Mouse (Mus musculus): ENCODE measurements at regions not wholly inside any gene's neighbourhood (a gene's known extent, or its start where the extent isn't known, plus 50 kb on each side); places are given as distances from the start of the nearest gene placed in this dataset.

DNA sequence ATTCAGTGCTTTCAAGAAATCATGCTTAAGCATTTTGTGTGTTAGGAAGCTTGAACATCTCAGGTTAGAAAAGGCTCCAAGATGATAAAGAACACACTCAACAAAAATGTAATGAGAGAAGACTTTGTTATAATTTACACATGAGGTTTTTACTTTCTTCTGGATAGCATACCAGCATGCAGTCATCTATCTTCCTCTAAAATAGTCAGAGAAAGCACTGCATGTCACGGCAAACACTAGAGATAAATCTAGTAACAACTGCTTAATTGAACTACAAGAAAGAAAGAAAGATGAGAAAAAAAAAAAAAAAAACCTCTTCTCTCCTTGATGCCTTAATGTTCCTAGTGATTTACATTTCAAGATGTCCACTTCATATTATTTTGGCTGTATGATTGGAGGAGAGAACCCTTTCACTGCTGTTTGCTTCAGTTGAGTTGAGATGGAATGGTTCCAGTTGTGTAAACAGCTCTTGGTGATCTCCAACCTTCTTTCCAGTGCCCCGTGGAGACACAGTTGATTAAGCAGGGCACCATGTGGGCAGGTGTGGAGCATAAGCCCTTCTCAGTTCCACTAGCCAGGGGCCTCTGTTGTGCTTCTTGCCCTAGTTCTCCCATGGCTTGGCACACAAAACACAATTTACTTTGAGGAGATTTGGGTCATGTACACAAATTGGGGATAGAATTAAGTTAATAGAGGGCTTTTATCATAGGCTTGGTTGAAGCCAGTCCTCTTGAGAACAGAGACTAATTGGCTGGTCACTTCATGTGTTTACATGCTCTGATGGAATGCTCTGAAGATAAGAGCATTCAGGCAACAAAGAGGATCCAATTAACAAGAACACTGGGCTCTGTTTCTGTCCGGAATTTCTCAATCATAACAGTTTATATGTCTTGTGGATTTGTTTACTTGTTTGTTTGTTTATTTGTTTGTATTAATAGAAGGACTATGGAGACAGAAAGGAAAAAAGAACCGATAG is 81.1 kb upstream of the Sema3d start:
- no peak for TF ChIP-seq CTCF (IDR thresholded peaks at IDR 0.05; ENCODE audit: control insufficient read depth, insufficient read depth, insufficient read length)
- TF ChIP-seq USF1 (IDR thresholded peaks at IDR 0.05; ENCODE audit: low read depth): no peak
- TF ChIP-seq MAX (IDR thresholded peaks at IDR 0.05): no peak
- no peak for TF ChIP-seq MYOD1 (IDR thresholded peaks at IDR 0.05; ENCODE audit: control insufficient read depth, insufficient read length, low read depth)
- TF ChIP-seq FOSL1 (IDR thresholded peaks at IDR 0.05; ENCODE audit: insufficient read depth, low read length, poor library complexity, severe bottlenecking): no peak

All from C2C12 (cell line).